Mouse (Mus musculus) spleen, adult 2 months (tissue): Measurements from ENCODE around the gene Tnik.

Source experiments
- CTCF ChIP-seq: fragments of 200-500 bp; IDR thresholded peaks from 2 replicates; pipeline ENCODE4 v1.5.1; 2011; ENCODE audit warnings: mild to moderate bottlenecking, inconsistent platforms; ENCODE audit not compliant: insufficient read depth, insufficient read length, insufficient replicate concordance; ENCODE audit errors: extremely low read depth
- POLR2A ChIP-seq: fragments of 200-500 bp; IDR thresholded peaks from 2 replicates; pipeline ENCODE4 v1.6.1; 2011; ENCODE audit warnings: low read depth, low read length, inconsistent platforms

DNA sequence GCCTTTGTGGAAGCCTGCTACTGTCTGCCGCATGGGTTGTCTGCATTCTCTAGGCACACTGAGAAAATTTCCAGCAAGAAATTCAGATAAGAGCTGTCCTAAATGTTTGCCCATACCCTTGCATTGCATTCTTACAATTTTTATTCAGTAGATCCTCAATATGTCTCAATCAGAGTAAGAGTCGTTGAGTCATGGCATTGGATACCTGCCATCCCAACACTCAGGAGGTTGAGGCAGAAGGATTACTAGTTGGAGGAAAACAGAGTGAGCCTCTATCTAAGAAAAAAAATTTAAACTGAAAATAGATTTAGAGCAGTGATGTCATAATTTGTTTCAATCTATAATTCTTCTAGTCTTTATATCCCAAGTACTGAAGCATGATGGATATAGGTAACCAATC, 109.4 kb downstream of the Tnik start:
- no peak for TF ChIP-seq CTCF
- TF ChIP-seq POLR2A = no peak
